10 mouse cellular contexts compared by ENCODE assay signal in the genomic region with DNA sequence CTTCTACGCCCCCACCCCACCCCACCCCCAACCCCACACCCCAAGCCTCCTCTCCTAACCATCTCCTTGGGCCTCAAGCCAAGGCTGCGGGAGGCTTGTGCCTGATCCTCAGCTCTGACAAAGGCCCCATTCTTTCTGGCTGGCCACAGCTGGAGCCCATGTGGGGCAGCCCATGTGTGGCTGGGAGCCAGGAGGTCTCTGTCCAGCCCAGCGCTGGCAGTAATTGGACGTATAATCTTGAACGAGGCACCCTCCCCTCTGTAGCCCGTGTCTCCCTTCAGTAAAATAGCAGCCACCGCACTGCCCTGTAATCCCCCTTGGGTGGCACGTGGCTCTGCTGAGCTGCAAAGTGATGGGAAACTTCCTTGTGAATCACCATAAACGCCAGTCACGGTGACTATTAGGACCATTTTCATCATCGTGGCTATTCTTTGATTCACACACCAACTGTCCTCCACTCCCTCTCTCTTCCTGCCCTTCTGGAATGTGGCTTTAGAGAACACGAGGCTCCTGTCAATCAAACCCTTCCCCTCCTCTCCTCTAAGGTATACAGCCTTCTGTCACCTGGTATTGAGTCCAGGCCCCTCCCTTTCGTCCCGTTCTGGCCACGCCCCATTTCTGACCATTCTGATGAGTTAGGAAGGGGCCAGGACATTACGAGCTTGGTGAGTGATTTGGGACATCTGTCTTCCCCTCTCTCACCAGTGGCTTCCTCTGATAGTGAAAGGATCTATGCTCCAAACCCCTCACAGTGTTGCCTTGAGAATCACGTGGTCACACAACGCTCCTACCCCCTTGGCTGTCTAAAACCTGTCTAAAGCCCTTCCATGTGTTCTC. TPM values are rescaled to one million over a fixed set of nuclear protein-coding genes. Genes with fewer than 3 reads are reported as not detected.
A peak's percentile ranks its signal among the peaks of the same experiment; 100 is the strongest.
DNase-seq lines count a peak whose midpoint lies in the region; ATAC-seq lines count a peak whose summit lies in the region.
"Had no signal": no experiment of that assay in that cellular context is flagged by ENCODE, and none has a peak within 500 bp of the region (broad histone marks: within the 10 kb centered on the region; RNA-seq: fewer than 3 reads in every experiment).

No protein-coding gene starts in this region.

- 21% methylated on average over 18 of the region's 18 CpGs for WGBS in kidney, embryonic 14.5 days
- 6% methylated on average over 18 of the region's 18 CpGs for WGBS in forebrain, embryonic 12.5 days
- 13% methylated on average over 18 of the region's 18 CpGs for WGBS in limb, embryonic 12.5 days
- 13% methylated on average over 18 of the region's 18 CpGs for WGBS in stomach, embryonic 15.5 days

- no peak for DNase-seq in kidney, adult 11 months
- DNase-seq in Muller cell, postnatal 12 days (ENCODE audit: inconsistent ontology term) = peak; percentile 78
- no peak for DNase-seq in natural killer cell, adult 2 months (ENCODE audit: low spot score in 2 of 2)

- no peak overlapping the region for H3K27ac ChIP-seq in kidney, embryonic 14.5 days (ENCODE audit: low read depth, low read length)
- no peak overlapping the region for H3K27ac ChIP-seq in forebrain, embryonic 12.5 days
- H3K27ac ChIP-seq in limb, embryonic 12.5 days = peak overlapping the region; percentile 77
- H3K27ac ChIP-seq in stomach, embryonic 15.5 days = no peak overlapping the region
- H3K27ac ChIP-seq: kidney, postnatal 0 days had no signal

- ATAC-seq in kidney, embryonic 14.5 days (ENCODE audit: low FRiP score, low TSS enrichment) = no peak
- peak; percentile 78 for ATAC-seq in forebrain, embryonic 12.5 days (ENCODE audit: low FRiP score)
- peak; percentile 86 for ATAC-seq in limb, embryonic 12.5 days (ENCODE audit: insufficient number of reproducible peaks, insufficient read depth, low FRiP score, low TSS enrichment, low read depth)
- peak; percentile 59; the same call in 1 of the 2 replicates for ATAC-seq in stomach, embryonic 15.5 days (ENCODE audit: insufficient read depth, low FRiP score, low read depth)
- ATAC-seq in activated CD4-positive, CD25-positive, alpha-beta regulatory T cell, adult 4 months = no peak

- peaks cover 5% of the 10 kb centered on the region; the same call in 1 of the 2 replicates for H3K4me1 ChIP-seq in kidney, embryonic 14.5 days (ENCODE audit: control insufficient read depth, insufficient read depth, low read length)
- H3K4me1 ChIP-seq in forebrain, embryonic 12.5 days = peaks cover 16% of the 10 kb centered on the region
- H3K4me1 ChIP-seq in limb, embryonic 12.5 days (replicated peaks) = peaks cover 35% of the 10 kb centered on the region
- peaks cover 13% of the 10 kb centered on the region; the same call in 1 of the 2 replicates for H3K4me1 ChIP-seq in stomach, embryonic 15.5 days

- peak overlapping the region; percentile 9; the same call in 1 of the 2 replicates for H3K4me2 ChIP-seq in kidney, embryonic 14.5 days (replicated peaks; ENCODE audit: low read depth, low read length)
- H3K4me2 ChIP-seq in forebrain, embryonic 12.5 days = peak overlapping the region; percentile 35
- H3K4me2 ChIP-seq in limb, embryonic 12.5 days = peak overlapping the region; percentile 35
- peak overlapping the region; percentile 24 for H3K4me2 ChIP-seq in stomach, embryonic 15.5 days

- no peaks in the 10 kb centered on the region for H3K36me3 ChIP-seq in kidney, embryonic 14.5 days (ENCODE audit: control insufficient read depth, insufficient read depth, low read length)
- no peaks in the 10 kb centered on the region for H3K36me3 ChIP-seq in forebrain, embryonic 12.5 days (replicated peaks)
- H3K36me3 ChIP-seq in limb, embryonic 12.5 days = peaks cover 3% of the 10 kb centered on the region
- no peaks in the 10 kb centered on the region for H3K36me3 ChIP-seq in stomach, embryonic 15.5 days

- H3K27me3 ChIP-seq in kidney, embryonic 14.5 days (ENCODE audit: control insufficient read depth, insufficient read depth, low read length) = peaks cover 18% of the 10 kb centered on the region
- H3K27me3 ChIP-seq in forebrain, embryonic 12.5 days = peaks cover 50% of the 10 kb centered on the region
- peaks cover 42% of the 10 kb centered on the region for H3K27me3 ChIP-seq in limb, embryonic 12.5 days
- H3K27me3 ChIP-seq in stomach, embryonic 15.5 days (replicated peaks) = 0 out of 2 replicates have a peak, but pooled peaks cover 8% of the 10 kb centered on the region

- H3K9me3 ChIP-seq in kidney, embryonic 14.5 days (ENCODE audit: control insufficient read depth, low read length) = no peaks in the 10 kb centered on the region
- no peaks in the 10 kb centered on the region for H3K9me3 ChIP-seq in forebrain, embryonic 12.5 days
- 0 out of 2 replicates have a peak, but pooled peaks cover 4% of the 10 kb centered on the region for H3K9me3 ChIP-seq in limb, embryonic 12.5 days
- H3K9me3 ChIP-seq in stomach, embryonic 15.5 days = no peaks in the 10 kb centered on the region

- no peak overlapping the region for H3K9ac ChIP-seq in kidney, embryonic 14.5 days (ENCODE audit: low read depth, low read length)
- no peak overlapping the region for H3K9ac ChIP-seq in forebrain, embryonic 12.5 days
- H3K9ac ChIP-seq in limb, embryonic 12.5 days (replicated peaks) = no peak overlapping the region
- no peak overlapping the region for H3K9ac ChIP-seq in stomach, embryonic 15.5 days

- H3K4me3 ChIP-seq in kidney, embryonic 14.5 days (ENCODE audit: low read length) = no peak overlapping the region
- no peak overlapping the region for H3K4me3 ChIP-seq in forebrain, embryonic 12.5 days (replicated peaks)
- no peak overlapping the region for H3K4me3 ChIP-seq in limb, embryonic 12.5 days (replicated peaks)
- H3K4me3 ChIP-seq in stomach, embryonic 15.5 days (replicated peaks) = no peak overlapping the region

RNA-seq across cellular contexts. Expression of a gene that starts 2.8 kb away (rescaled TPM):
- 0.44 TPM in 1 of 2 replicates, not detected in the other for polyA plus RNA-seq in kidney, embryonic 14.5 days (2014; fragmentation: Nextera tagmentation; extraction: Ambion mirVana)
- 0.41 TPM in 1 of 2 replicates, not detected in the other for polyA plus RNA-seq in forebrain, embryonic 12.5 days (2016; fragmentation: Nextera tagmentation; extraction: Ambion mirVana)
- polyA plus RNA-seq in limb, embryonic 12.5 days (2016; fragmentation: Nextera tagmentation; extraction: Ambion mirVana) = 1.2 and 2.5 TPM in 2 replicates
- polyA plus RNA-seq in stomach, embryonic 15.5 days (2015; fragmentation: Nextera tagmentation; extraction: Ambion mirVana) = 5.2 and 12.0 TPM in 2 replicates
- 1 to 10 TPM; 3.4 to 4.2 TPM for polyA plus RNA-seq in activated CD4-positive, CD25-positive, alpha-beta regulatory T cell, adult 4 months (2017; shearing (Covaris generic))

RNA-seq across cellular contexts. Expression of a gene that starts 16.8 kb away (rescaled TPM):
- not detected in 2 replicates for polyA plus RNA-seq in kidney, embryonic 14.5 days (2014; fragmentation: Nextera tagmentation; extraction: Ambion mirVana)
- 0.08 and 0.09 TPM in 2 replicates for polyA plus RNA-seq in forebrain, embryonic 12.5 days (2016; fragmentation: Nextera tagmentation; extraction: Ambion mirVana)
- polyA plus RNA-seq in limb, embryonic 12.5 days (2016; fragmentation: Nextera tagmentation; extraction: Ambion mirVana) = 0.40 and 0.55 TPM in 2 replicates
- polyA plus RNA-seq in stomach, embryonic 15.5 days (2015; fragmentation: Nextera tagmentation; extraction: Ambion mirVana) = 49.2 and 72.3 TPM in 2 replicates
- polyA plus RNA-seq in activated CD4-positive, CD25-positive, alpha-beta regulatory T cell, adult 4 months (2017; shearing (Covaris generic)) = not detected
- polyA plus RNA-seq: kidney, postnatal 0 days had no signal

RNA-seq across cellular contexts. Expression of a gene that starts 18.8 kb away (rescaled TPM):
- polyA plus RNA-seq in kidney, embryonic 14.5 days (2014; fragmentation: Nextera tagmentation; extraction: Ambion mirVana) = 0.12 and 0.20 TPM in 2 replicates
- polyA plus RNA-seq in forebrain, embryonic 12.5 days (2016; fragmentation: Nextera tagmentation; extraction: Ambion mirVana) = 3.3 and 4.0 TPM in 2 replicates
- 50.5 and 78.0 TPM in 2 replicates for polyA plus RNA-seq in limb, embryonic 12.5 days (2016; fragmentation: Nextera tagmentation; extraction: Ambion mirVana)
- 12.4 and 14.7 TPM in 2 replicates for polyA plus RNA-seq in stomach, embryonic 15.5 days (2015; fragmentation: Nextera tagmentation; extraction: Ambion mirVana)
- polyA plus RNA-seq in activated CD4-positive, CD25-positive, alpha-beta regulatory T cell, adult 4 months (2017; shearing (Covaris generic)) = under 1 TPM in 1 of 2 experiments, not detected in 1; 0.32 TPM

RNA-seq across cellular contexts. Expression of a gene that starts 53.6 kb away (rescaled TPM):
- not detected in 2 replicates for polyA plus RNA-seq in kidney, embryonic 14.5 days (2014; fragmentation: Nextera tagmentation; extraction: Ambion mirVana)
- polyA plus RNA-seq in forebrain, embryonic 12.5 days (2016; fragmentation: Nextera tagmentation; extraction: Ambion mirVana) = not detected in 2 replicates
- polyA plus RNA-seq in limb, embryonic 12.5 days (2016; fragmentation: Nextera tagmentation; extraction: Ambion mirVana) = not detected in 2 replicates
- not detected in 2 replicates for polyA plus RNA-seq in stomach, embryonic 15.5 days (2015; fragmentation: Nextera tagmentation; extraction: Ambion mirVana)
- not detected for polyA plus RNA-seq in activated CD4-positive, CD25-positive, alpha-beta regulatory T cell, adult 4 months (2017; shearing (Covaris generic))
- polyA plus RNA-seq: kidney, postnatal 0 days; small intestine, adult 2 months had no signal

RNA-seq across cellular contexts. Expression of a gene that starts 57.5 kb away (rescaled TPM):
- 87.8 and 108 TPM in 2 replicates for polyA plus RNA-seq in kidney, embryonic 14.5 days (2014; fragmentation: Nextera tagmentation; extraction: Ambion mirVana)
- polyA plus RNA-seq in forebrain, embryonic 12.5 days (2016; fragmentation: Nextera tagmentation; extraction: Ambion mirVana) = 12.1 and 12.6 TPM in 2 replicates
- 34.3 and 36.5 TPM in 2 replicates for polyA plus RNA-seq in limb, embryonic 12.5 days (2016; fragmentation: Nextera tagmentation; extraction: Ambion mirVana)
- 132 and 135 TPM in 2 replicates for polyA plus RNA-seq in stomach, embryonic 15.5 days (2015; fragmentation: Nextera tagmentation; extraction: Ambion mirVana)
- polyA plus RNA-seq in activated CD4-positive, CD25-positive, alpha-beta regulatory T cell, adult 4 months (2017; shearing (Covaris generic)) = 10 to 100 TPM; 13.8 to 23.7 TPM

Comparison
In these comparisons a context has a peak if more than half of its experiments do, and no peak if none do; other contexts are left out.
1. ATAC-seq: peak in forebrain, embryonic 12.5 days (single experiment), limb, embryonic 12.5 days (single experiment) and stomach, embryonic 15.5 days (single experiment); none in kidney, embryonic 14.5 days (single experiment) and activated CD4-positive, CD25-positive, alpha-beta regulatory T cell, adult 4 months (single experiment).
2. RNA of a gene that starts 16.8 kb away (polyA plus RNA-seq): 49.2 to 72.3 TPM in stomach, embryonic 15.5 days; 0.40 to 0.55 TPM in limb, embryonic 12.5 days, not detected in activated CD4-positive, CD25-positive, alpha-beta regulatory T cell, adult 4 months, 0.08 to 0.09 TPM in forebrain, embryonic 12.5 days and not detected in kidney, embryonic 14.5 days; every median in the first group is over 10 times any median in the second.
3. Peak in every context shown above with its lines, with median percentiles within 50 percentile points of each other: H3K4me2 ChIP-seq.